Mouse (Mus musculus) testis, postnatal 14 days (tissue): ENCODE results near the gene Lrrc73.
A peak's percentile ranks its signal among the peaks of the same experiment; 100 is the strongest.

Experiments
- DNase-seq: peaks from one replicate; pipeline ENCODE4 v3.0.0; 2021; ENCODE audit warnings: low spot score

Lrrc73 gene

DNA sequence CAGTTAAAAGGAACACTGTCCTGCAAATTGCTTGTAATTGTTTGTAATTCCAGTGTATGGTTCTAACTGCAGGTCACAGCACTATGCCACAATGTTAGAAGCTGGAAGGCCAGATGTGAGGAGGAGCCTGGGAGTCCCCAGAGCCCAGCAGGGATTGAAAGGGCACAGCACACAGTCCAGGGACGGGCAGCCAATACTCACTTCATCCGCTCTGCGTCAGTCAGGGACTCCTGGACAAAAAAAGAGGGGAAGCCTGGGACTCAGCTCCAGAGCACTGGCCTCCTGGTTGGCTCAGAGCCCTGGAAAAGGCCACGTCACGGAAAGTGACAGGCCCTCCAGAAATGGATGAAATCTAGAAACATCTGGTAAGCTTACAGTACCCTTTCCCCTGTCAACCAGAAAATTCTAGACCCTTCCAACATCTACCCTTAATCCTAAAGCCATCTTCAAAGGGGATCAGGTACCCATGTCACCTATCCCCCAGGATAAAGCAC is 8.9 kb downstream of the Lrrc73 start:
- DNase-seq, result no peak

DNA sequence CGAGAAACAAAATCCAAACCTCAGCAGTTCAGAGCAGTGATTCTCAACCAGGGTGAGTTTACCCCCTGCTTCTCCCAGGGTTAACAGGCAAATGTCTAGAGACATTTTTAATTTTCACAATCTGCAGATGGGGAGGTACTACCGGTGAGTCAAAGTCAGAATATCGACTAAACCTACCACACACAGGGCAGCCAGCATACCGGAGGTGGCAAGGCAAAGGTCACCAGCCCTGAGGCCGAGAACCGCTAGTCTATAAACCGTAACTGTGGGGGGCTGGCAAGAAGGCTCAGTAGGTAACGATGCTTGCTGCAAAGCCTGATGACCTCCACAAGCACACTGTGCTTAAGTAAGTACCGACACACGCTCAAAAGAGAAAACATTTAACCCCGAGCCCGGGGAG is 12.2 kb downstream of the Lrrc73 start:
- no peak for DNase-seq

DNA sequence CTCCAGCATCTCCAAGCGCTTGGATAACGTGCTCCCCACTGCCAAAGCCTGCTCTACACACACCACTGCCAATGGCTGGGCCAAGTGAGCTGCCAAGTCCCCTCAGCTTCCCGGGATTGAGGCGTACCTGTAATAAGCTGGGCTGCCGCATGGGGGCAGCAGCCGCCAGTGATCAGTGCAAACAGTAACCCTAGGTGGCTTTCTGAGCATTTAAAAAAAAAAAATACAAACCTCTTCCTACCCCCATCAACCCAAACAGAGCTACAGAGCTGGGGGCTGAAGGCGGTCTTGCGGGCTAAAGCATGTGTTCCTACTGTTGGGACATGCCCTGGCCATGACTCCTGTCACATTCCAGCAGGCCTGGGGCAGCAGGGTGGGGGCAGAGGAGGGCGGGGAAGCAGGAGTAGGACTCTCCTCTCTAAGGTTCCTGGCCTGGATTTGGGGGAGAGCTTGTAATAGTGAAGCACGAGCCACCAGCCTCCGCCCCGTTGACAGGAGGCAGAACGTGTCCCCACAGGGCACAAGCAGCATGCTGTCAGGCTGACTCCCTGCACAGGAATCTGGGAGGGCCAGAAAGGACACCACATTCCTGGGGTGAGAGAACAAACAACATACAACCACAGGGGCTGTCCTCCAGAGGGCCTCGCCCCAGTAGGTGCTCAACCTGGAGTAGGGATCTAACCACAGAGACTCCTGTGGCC is 12.7 kb downstream of the Lrrc73 start:
- DNase-seq, result no peak

DNA sequence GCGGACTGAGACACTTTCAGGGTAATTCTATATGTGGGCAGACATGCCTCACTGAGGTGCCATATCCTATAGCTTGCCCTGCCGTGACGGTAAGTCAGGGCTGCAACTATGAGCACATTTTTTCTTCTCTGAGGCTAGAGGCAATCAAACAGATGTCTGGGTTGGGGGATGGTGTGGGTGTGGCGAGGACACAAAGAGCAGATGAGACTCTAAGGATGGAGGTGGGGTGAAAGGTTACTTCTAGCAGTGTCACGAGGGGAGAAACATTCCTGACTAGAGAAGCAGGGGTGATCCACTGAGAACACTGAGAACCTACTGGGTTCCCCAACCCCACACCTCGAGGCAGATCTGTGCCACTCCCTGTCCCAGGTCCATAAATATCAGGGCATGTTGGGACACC is 13.7 kb downstream of the Lrrc73 start:
- DNase-seq, result no peak

DNA sequence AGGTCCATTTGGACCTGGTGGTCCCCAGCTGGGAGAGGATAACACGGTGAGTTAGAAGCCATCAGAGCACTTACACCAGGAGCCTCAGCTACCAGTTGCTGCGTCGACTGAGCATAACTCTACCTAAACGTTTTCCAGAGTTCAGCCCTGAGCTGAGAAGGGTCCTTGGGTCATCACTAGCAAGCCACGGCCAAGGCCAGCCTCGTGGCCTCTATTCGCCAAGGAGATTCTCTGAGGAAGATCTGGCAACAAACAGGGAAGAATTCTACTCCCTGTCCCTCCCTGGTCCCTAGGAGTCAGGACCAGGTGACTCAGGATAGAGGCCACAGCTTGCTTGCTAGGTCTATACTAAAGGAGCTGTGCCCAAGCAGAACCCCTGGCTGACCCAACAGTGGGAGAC is 14.2 kb downstream of the Lrrc73 start:
- no peak for DNase-seq

DNA sequence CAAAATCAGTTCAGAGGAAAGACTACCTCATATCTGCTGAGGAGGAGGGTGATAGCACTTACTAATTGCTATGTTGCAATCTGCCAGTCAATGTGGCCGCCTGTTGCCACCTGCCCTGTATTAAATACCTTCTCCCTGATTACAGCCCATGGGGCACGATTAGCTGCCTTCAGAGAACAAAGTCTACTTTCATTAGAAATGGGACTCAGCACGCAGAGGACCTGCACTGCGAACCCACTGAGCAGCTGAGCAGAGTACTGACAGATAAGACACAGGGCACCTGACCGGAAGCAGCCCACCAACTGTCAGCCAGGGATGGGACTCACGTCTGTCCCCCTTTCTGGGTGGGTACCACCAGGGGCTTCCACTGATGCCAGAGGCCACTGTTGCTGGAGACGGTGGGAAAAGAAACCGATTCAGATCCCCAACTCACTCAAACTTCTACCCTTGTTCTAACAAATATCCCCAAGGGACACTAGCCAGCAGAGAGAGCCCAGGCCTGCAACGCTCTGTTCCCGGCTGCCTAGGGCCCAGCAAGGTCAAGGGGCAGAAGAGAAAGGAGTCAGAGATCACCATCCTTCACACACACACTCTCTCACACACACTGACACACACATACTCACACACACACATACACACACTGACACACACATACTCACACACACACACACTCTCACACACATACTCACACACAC is 14.8 kb downstream of the Lrrc73 start:
- no peak for DNase-seq

DNA sequence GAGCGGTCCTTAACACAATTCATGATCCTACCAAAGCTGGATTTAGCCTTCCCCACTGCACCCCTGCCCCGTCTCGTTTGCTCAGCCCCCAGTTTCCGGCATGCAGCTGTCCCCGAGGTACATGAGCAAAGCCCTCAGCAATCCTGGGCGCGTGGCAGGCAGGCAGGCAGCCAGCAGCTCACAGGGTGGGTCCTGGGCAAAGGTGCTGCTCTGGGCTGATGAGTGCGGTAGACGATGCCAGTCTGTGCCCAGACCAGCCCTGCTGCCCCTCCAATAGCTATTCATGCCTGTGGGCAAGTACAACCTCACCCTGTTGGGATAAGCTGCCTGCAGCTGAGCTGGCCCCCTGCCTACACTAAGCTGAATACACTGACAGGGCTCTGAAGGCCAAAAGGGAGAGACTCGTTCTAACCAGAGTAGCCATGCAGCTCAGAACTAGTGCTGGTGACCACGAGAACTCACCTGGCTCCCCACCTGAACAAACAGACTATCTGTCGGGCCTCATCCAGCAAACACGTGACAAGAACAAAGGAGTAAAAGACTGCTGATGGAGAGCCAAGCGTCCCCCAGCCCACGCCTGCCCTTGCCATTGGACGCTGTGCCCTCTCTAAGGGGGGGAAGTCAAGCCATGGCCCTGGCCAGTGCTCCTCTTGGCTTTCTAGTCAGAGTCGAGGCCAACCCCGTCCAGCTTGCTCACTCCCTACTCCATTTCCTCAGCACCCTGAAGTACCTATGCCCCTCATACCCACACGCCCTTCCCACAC is 16.6 kb downstream of the Lrrc73 start:
- no peak for DNase-seq

DNA sequence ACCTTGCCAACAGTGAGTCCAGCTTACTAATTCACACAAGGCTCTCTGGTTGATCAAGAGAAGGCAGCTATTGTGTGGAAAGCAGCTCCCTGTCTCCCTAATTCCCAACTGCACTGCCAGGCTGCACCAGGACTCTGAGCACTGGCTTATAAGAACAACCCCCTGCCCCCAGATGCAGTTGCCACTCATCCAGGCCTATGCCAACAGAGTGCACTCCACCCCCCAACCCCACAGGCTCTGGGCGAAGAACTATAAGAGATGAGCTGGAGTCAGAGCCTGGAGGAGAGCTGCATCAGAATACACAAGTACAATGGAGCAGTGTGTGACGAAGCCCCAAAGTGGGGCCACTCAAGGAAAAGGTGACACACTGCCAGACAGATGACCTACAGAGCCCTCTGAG is 18.7 kb downstream of the Lrrc73 start:
- DNase-seq, result no peak

DNA sequence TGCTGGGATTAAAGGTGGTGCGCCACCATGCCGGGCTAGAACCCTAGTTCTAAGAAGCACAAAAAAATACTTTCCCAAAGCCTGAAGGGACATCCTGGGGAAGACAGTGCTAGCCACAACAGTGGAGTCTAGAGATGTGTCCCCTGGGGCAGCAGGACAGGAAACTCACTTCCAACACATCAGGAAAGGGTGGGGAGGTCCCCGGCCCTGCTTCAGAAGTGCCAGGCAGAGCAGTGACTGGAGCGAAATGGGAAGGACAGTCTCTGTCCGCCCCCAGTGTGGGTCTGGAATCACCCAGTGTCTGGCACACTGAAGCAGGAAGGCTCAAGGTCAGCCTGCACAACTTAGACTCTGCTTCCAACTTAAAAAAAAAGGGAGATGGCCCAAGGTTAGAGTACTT is 19.3 kb downstream of the Lrrc73 start:
- no peak for DNase-seq

DNA sequence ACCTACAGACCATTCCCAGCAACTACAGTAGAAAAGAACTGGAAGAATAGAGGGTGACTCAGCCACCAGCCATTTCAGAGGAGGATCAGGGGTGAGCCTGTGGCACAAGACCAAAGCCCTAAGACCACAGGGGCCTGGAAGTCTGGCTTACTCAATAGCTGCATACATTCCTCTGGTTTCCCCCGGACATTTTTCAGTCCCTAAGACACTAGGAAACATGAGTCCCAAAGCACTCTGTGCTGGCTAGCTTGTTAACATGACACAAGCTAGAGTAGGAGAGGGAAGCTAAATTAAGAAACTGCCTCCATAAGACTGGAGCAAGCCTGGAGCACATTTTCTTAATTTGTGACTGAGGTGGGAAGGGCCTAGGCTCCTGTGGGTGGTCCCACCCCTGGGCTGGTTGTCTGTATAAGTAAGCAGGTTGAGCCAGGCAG is 20.5 kb downstream of the Lrrc73 start:
- DNase-seq, result no peak

DNA sequence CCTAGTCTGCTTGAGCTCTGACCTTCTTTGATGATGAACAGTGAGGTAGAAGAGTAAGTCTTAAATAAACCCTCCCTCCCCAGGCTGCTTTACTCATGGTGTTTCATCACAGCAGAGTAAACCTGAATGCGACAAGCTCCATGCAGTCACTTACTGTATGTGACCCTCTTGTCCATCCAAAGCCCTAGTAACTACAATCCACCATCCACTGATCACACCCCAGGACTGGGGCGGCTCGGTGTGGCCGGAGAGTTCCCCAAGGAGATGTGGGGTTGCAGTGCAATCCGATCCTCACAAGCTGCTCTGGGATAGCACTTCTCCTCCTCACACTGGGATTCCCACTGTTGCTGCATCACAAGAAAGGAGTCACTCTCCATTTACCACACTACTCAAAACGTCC is 21.1 kb downstream of the Lrrc73 start:
- DNase-seq, result no peak

DNA sequence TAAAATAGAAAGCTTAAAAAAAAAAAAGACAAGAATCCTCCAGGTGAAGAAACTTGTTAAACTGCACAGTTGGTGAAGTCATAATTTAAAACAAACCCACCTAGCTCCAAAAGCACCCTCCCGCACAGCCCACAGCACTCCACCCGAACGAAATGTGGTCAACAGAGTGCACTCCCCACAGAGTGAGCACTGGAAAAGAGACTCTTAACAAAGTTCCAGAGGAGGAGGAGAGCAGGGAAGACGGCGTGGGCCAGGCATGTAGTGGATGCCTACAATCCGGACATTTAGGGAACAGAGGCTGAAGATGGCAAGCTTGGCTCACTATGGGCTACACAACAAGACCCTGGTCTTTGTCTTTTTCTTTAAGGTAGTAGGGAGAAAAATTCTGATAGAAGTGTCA is 21.7 kb downstream of the Lrrc73 start:
- DNase-seq, result no peak

DNA sequence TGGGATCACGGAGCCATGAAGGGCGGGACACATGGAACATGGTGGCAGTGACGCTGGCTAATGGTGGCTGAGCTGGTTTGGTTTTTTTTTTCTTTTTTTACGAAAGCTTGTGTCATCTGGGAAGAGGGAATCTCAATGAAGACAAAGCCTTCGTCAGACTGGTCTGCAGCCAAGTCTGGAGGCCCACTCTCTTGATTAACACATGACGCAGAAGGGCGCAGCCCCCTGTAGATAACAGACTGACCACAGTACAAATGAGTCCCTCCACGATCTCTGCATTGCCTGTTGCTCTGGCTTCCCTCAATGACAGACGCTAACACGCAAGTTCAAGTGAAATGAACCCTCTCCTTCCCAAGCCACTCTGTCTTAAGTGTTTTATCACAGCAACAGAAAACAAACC is 22.2 kb downstream of the Lrrc73 start:
- no peak for DNase-seq

DNA sequence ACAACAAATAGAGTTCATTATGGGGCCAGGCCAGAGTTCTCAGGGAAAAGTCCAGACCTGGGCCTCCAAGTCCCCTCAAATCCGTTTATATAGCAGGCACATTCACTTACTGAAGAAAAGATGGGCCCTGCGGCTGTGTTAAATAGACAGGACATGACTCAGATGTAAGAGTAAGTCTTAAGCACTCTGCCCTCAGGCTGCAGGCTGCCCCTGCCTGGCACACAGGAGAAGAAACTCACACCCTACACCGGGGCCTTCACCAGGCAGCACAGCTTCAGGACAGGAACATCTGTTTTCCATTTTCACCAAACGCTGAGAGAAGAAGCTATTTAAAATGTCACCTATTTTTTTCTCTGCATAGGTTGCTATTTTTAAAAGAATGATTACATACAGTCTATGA is 24.3 kb downstream of the Lrrc73 start:
- no peak for DNase-seq

DNA sequence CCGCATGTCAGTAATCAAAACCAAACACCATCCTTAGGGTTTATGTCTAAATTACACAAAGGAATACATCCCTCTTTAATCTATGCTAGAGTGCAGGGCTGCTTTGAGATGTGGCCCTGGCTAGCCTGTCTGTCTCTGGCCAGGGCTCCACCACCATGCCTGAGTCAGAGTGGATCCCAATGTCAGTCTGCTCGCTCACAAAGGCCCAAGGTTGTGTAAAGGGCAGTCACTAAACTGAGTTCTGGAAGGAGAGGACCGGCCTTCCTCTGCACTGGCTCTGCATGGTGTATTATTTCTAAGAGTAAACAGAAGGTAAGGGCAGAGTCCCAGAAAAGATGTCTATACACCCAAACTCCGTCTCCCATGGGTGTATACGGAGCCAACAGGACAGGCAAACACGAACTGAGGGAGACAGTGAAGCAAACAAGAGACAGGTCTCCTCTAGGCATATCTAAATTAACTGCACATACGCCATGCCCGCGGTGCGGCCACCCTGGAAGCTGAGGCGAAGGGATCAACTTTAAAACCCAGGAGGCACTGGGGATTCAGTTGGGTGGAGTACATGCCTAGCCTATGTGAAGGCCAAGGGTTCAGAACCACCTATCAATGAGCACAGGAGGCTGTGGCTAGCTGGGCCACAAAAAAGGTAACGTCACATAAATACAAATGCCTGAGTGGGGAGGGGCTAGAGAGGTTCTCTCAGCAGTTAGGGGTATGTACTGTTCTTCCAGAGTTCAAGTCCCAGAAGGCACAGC is 24.9 kb downstream of the Lrrc73 start:
- DNase-seq, result no peak

DNA sequence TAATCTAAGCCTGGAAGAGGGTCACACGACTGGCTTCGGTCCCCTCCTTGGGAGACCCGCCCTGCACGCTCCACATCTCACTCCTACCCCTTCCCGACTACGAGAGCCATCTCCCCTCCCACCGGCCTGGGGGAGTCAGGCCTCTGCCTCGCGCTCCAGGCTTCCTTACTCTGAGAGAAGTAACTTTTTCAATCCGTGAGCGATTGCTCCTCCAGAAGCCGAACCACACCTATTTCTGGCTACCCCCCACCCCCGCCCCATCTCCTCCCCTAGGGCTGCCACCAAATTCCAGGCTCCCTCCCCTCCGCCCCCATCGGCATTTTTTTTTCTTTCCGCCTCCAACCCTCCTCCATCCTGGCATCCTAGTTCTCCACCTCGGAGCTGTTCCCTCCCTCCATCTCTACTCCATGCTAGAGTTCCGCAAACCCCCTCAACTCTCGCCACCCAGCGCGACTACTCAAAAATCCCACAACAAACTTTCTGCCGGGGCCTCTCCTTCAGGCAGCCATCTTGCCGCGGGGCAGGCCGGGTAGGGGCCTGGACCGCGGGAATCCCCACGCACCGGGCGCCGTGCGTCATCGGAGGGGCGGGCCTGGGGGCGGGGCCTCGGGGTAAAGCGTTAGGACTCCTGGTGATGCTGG is 29.3 kb downstream of the Lrrc73 start, which contains the start of gene Tjap1:
Gene Tjap1, minus strand, starts transcription at position 544 of the 641 bp plus-strand sequence.
- DNase-seq, result peak; percentile 90

DNA sequence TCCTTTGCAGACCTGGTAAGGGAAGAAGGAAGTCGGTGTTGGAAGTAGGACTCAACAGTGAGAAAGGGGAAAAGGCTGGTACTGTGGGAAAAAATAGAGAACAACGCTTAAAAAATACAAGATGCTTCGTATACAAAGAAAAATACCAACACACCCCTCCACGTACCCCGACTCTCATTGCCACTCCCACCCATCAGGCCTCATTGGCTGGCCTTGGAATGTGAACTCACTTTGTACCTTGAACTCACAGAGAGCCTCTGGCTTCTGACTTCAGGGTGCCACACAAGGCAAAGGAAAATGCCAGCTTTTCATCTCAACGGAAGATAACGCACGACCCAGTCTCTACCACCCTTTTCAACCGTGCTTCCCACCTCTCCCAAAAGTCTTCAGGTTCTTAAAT is 29.8 kb downstream of the Lrrc73 start:
- DNase-seq, result no peak

DNA sequence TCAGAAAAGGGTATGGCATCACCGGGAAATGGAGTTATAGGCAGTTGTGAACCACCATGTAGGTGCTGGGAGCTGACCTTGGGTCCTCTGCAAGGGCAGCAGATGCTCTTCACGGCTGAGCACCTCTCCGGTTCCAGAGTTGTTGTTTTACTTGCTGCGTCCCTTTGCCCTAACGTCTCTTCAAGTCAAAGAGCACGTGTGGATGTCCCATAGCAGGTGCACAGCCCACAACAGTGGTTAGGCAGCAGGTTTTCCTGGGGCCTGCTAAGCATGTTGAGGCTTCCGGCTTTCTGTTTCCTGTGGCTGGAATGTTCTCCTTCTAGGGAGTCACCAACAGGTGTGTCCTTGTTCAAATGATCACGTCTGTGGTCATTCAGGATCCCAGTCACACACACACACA is 30.6 kb downstream of the Lrrc73 start:
- no peak for DNase-seq

DNA sequence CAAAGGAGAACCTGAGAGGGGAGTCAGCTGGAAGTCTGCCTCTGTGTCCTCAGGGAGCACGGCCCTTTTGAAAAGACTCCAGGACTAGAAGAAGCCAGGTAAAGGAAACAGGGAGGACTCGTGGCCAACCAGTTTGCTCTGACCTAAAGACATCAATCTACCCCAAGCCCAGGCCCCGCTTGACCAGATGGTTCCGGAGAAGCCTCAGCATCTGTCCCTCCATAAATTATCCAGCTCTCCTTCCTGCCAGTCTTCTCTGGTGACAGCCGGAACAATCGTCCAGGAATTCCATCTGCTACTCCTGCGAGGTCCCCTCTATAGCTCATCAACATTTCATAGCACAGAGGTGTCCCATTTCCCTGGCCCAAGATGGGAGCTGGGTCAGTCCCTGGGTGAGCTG is 31.3 kb downstream of the Lrrc73 start:
- DNase-seq, result no peak

DNA sequence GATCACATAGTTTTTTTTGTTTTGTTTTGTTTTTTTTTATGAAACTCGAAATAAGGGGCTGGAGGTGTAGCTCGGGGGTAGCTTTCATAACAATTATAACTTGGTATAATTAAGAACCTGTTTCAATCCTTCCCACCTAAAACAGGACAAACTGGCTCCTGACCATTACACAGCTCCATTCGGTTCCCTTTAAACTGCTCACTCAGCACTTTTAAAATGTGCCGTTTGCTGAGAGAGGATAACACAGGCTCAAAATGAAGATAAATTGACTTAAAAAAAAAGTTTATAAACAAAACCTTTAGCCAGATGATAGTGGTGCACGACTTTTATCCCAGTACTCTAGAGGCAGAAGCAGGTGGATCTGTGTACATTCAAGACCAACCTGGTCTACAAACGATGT is 32.1 kb downstream of the Lrrc73 start:
- DNase-seq, result no peak

DNA sequence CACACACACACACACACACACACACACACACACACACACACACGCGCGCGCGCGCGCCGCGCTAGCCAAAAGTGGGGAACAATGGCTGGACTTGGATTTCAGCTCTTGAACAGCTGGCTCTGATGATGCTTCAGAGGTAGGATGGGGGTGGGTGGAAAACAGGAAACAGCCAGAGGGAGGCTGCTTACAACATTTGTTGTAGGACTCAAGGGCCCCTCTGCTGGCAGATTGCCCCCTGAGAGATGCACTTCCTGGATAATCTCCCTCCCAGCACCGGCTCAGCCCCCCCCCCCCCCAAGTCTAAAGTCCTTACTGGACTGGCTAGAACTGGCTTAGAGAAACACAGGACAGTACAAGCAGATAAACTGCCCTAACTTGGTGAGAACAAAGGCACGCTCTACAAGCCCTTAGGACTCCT is 34.4 kb downstream of the Lrrc73 start:
- no peak for DNase-seq

DNA sequence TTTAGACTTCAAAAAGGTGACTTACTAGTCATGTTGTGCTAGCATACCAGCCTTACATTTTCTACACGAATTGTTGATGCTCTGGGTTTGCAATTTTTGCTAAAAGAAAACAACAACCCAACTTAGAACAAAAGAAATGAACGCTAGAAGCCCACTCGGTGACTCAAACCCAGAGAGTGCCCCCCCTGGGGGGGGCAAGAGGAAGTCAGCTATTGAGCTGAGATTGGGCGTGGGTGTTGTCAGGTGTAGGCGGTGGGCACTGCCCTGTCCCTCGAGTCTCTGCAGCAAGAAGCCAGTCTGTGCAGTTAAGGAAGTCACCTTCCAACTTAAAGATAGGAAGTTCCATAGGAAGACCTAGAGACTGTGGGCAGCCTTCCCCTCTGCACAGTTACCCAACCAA is 43.3 kb downstream of the Lrrc73 start:
- DNase-seq, result no peak
